Mouse (Mus musculus): ENCODE data around the gene Speer4b. TPM values are rescaled to one million over a fixed set of nuclear protein-coding genes. Genes with fewer than 3 reads are reported as not detected.

Gene Speer4b
- polyA plus RNA-seq, 1 experiment from 2014 or later = not detected

- Histone ChIP-seq H3K4me3 (no peak overlapping the region), H3K9ac (no peak overlapping the region), H3K36me3 (no peaks in the 10 kb centered on the region), H3K27me3 (no peaks in the 10 kb centered on the region), H3K27ac (no peak overlapping the region), H3K4me2 (no peak overlapping the region), H3K4me1 (no peaks in the 10 kb centered on the region), H3K9me3 (no peaks in the 10 kb centered on the region)
- WGBS = 36% methylated on average over 3 of the region's 3 CpGs
- no peak for ATAC-seq (ENCODE audit: borderline replicate concordance, extremely low read depth, low FRiP score, low TSS enrichment)
These were observed 47.9 kb downstream of the Speer4b start for GRCm38 (mm10) chr5:27453201-27453845.
